Mouse (Mus musculus): ENCODE data around the gene Flot2. TPM values are rescaled to one million over a fixed set of nuclear protein-coding genes. Genes with fewer than 3 reads are reported as not detected.

Gene Flot2
- 11.2 TPM for polyA plus RNA-seq (2015; fragmentation: Illumina TruSeq; extraction: RNeasy Lipid Tissue Mini Kit (QIAGEN cat#74804); ENCODE audit: insufficient read depth, low read depth, low replicate concordance)

DNA sequence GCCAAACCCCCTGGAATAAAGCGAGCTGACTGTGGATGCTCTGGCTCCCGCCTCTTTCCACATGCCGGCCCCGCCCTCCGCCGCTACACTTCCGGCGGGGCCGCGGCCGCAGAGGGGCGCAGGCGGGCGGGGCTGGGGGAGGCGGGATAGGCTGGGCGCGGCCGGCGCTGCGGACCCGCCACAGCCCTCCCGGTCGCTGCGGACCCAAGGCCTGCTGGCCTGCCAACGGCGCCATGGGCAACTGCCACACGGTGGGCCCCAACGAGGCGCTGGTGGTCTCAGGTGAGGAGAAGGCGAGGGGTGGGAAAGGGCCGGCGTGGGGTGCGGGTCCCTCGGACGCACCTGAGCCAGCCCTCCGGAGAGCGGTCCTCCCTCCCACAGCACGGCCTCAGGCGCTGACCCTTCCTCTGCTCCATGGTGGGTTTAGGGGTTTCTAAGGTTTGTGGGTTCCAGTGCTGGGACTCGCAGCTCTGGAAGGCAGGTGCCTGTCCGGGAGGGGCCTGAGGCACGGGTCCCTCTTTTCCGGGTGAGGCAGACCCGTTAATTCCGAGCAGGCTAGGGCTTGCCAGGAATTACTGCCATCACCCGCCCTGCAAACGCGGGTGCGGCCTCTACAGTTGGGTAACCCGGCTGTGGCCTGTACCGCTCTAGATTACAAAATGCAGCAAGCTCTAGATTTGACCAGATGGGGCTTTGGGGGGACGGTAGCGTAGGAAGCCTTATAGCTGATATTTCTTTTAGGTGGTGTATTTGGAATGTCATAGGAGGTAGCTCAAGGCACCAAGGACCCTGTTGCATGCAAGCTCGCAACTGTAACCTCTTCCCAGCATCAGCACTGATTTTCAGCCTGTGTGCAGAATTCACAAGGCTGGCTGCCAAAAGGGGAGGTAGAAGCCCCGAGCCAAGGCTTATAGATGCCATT lies at the start of gene Flot2:
Flot2 (plus strand) TSS at position 101 of the 922 bp plus-strand sequence.

DNA sequence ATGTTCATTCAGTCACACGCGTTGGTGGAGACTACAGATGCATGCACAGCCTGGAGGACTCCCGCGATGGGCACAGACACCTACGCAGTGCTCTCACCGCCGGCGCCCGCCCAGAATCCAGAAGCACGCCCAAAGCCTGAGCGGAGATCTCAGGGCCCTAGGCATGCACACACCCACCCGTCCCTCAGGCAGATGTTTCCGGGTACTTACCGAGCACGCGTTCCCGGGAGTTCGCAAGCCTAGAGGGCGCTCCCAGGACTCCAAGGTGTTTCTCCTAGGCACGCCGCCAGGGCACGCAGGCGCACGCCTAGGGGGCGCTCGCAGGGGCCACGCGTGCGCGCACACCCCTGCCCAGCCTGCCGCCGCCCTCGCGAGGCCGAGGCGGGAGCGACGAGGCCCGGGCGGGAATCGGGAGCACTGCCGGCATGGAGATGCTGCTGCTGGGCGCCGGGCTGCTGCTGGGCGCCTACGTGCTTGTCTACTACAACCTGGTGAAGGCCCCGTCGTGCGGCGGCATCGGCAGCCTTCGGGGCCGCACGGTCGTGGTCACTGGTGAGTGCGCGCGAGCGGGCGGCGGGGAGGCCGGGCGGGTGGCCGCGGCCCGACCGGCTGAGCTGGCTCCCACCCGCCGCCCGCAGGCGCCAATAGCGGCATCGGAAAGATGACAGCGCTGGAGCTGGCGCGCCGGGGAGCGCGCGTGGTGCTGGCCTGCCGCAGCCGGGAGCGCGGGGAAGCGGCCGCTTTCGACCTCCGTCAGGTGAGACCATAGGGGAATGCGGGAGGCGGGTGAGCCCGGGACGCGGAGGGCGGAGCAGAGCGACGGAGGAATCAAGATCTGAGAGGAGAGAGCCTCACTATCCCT lies 5.6 kb upstream of the Flot2 start, which contains the start of gene Dhrs13:
Dhrs13 (plus strand) TSS at position 334 of the 862 bp plus-strand sequence.

DNA sequence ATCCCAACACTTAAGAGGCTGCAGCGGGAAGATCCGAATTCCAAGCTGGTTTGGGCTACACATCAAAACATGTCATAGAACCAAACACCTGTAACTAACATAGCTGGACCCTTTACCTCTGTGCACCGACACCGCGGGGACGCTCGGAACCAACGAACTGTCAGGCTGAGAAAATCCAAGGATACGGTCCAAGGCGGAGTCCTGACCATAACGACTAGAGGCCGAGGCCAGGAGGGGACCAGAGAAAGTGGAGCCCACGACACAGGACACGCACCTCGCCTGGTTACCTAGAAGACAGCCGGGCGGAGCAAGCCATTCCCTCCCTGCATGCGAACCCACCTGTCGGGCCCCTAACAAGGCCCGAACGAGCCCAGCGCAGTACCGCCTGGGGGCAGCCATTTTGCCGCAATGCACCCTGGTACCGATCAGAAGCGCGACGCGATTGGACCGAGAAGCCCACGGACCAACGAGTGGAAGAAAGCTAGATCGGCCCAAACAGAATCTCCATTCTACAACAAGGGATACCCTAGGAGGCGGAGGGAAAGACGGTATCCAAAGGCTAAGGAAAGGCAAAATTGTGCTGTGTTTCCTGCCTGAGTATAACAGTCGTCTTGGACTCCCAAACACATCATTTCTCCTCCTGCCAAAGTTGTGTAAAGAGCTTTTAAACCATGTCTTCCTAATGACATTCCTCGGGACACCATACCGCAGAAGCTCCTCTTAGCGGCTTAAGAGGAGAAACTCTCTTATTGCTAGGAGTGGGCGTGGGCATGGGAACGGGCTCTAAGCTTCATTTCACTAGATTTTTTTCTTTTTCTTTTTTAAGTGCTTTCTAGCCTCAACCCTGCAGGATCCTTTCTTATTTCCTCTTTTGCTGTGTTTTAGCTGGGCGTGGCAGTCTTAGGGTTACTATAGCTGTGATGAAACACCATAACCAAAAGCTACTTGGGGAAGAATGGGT lies 42.5 kb downstream of the Flot2 start, which contains the start of gene Eral1:
Eral1 (minus strand) TSS at position 423 of the 961 bp plus-strand sequence.

DNA sequence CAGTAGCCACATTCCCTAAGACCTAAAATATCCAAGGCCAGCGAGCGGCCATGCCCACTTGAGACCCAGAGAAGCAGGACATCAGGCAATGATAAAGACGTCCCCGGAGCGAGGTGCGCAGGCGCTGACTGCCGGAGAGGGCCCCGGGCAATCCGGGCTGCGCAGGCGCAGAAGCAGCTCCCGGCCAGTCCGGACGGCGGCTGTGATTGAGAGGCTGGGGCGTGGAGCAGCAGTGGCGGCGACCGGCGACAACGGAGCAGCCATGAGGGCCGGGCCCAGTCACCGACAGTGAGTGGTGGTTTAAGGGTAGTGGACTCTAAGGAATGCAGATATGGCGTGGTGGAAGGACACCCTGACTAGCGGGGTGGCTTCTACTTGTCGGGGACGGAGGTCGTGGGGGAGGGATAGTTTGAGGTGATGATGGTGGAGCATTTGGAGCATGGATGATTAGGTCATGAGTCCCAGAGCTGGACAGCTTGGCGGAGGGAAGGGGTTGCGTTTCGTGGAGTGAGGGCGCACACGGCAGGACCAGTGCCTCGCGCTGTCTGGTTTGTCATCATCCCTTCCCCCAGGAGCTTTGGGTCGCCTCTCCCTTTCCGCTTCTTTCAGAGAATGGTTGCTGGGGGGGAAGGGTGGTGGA lies 56.9 kb downstream of the Flot2 start, which contains the start of gene Fam222b:
Fam222b (plus strand) TSS at position 157 of the 640 bp plus-strand sequence.

Other genes starting within 250 kb of the Flot2 start
- 0.81 TPM for gene Pipox, start 143.8 kb upstream of the Flot2 start, polyA plus RNA-seq (2015; fragmentation: Illumina TruSeq; extraction: RNeasy Lipid Tissue Mini Kit (QIAGEN cat#74804); ENCODE audit: insufficient read depth, low read depth, low replicate concordance)
- not detected for gene Sez6, start 107.1 kb upstream of the Flot2 start, polyA plus RNA-seq (2015; fragmentation: Illumina TruSeq; extraction: RNeasy Lipid Tissue Mini Kit (QIAGEN cat#74804); ENCODE audit: insufficient read depth, low read depth, low replicate concordance)
- 18.7 TPM for gene Phf12, start 55.2 kb upstream of the Flot2 start, polyA plus RNA-seq (2015; fragmentation: Illumina TruSeq; extraction: RNeasy Lipid Tissue Mini Kit (QIAGEN cat#74804); ENCODE audit: insufficient read depth, low read depth, low replicate concordance)
- gene Dhrs13, start 5.7 kb upstream of the Flot2 start, polyA plus RNA-seq (2015; fragmentation: Illumina TruSeq; extraction: RNeasy Lipid Tissue Mini Kit (QIAGEN cat#74804); ENCODE audit: insufficient read depth, low read depth, low replicate concordance): 2.6 TPM
- gene Eral1, start 42.5 kb downstream of the Flot2 start, polyA plus RNA-seq (2015; fragmentation: Illumina TruSeq; extraction: RNeasy Lipid Tissue Mini Kit (QIAGEN cat#74804); ENCODE audit: insufficient read depth, low read depth, low replicate concordance): 7.3 TPM
- gene Fam222b, start 56.7 kb downstream of the Flot2 start, polyA plus RNA-seq (2015; fragmentation: Illumina TruSeq; extraction: RNeasy Lipid Tissue Mini Kit (QIAGEN cat#74804); ENCODE audit: insufficient read depth, low read depth, low replicate concordance): 3.5 TPM
- 4.2 TPM for gene Traf4, start 127.7 kb downstream of the Flot2 start, polyA plus RNA-seq (2015; fragmentation: Illumina TruSeq; extraction: RNeasy Lipid Tissue Mini Kit (QIAGEN cat#74804); ENCODE audit: insufficient read depth, low read depth, low replicate concordance)
- gene Nek8, start 138.7 kb downstream of the Flot2 start, polyA plus RNA-seq (2015; fragmentation: Illumina TruSeq; extraction: RNeasy Lipid Tissue Mini Kit (QIAGEN cat#74804); ENCODE audit: insufficient read depth, low read depth, low replicate concordance): 2.8 TPM
- 4.9 TPM for gene Tlcd1, start 138.8 kb downstream of the Flot2 start, polyA plus RNA-seq (2015; fragmentation: Illumina TruSeq; extraction: RNeasy Lipid Tissue Mini Kit (QIAGEN cat#74804); ENCODE audit: insufficient read depth, low read depth, low replicate concordance)
- 699 TPM for gene Rpl23a, start 145.7 kb downstream of the Flot2 start, polyA plus RNA-seq (2015; fragmentation: Illumina TruSeq; extraction: RNeasy Lipid Tissue Mini Kit (QIAGEN cat#74804); ENCODE audit: insufficient read depth, low read depth, low replicate concordance)
- 8.5 TPM for gene Rab34, start 150.5 kb downstream of the Flot2 start, polyA plus RNA-seq (2015; fragmentation: Illumina TruSeq; extraction: RNeasy Lipid Tissue Mini Kit (QIAGEN cat#74804); ENCODE audit: insufficient read depth, low read depth, low replicate concordance)
- 2.8 TPM for gene Proca1, start 155.5 kb downstream of the Flot2 start, polyA plus RNA-seq (2015; fragmentation: Illumina TruSeq; extraction: RNeasy Lipid Tissue Mini Kit (QIAGEN cat#74804); ENCODE audit: insufficient read depth, low read depth, low replicate concordance)
- gene Sdf2, start 207.8 kb downstream of the Flot2 start, polyA plus RNA-seq (2015; fragmentation: Illumina TruSeq; extraction: RNeasy Lipid Tissue Mini Kit (QIAGEN cat#74804); ENCODE audit: insufficient read depth, low read depth, low replicate concordance): 21.8 TPM
- 10.6 TPM for gene Supt6, start 208.1 kb downstream of the Flot2 start, polyA plus RNA-seq (2015; fragmentation: Illumina TruSeq; extraction: RNeasy Lipid Tissue Mini Kit (QIAGEN cat#74804); ENCODE audit: insufficient read depth, low read depth, low replicate concordance)
- 29.5 TPM for gene 2610507B11Rik, start 223.8 kb downstream of the Flot2 start, polyA plus RNA-seq (2015; fragmentation: Illumina TruSeq; extraction: RNeasy Lipid Tissue Mini Kit (QIAGEN cat#74804); ENCODE audit: insufficient read depth, low read depth, low replicate concordance)